Mouse (Mus musculus) MEL (cell line): ENCODE measurements around the gene Snta1.

Experiments used
- CTCF ChIP-seq, 3 experiments: IDR thresholded peaks in 2 of 3; conservative IDR thresholded peaks in 1 of 3; 2 replicates each; pipeline ENCODE4 v1.5.1; 2011 to 2012; ENCODE audit warnings: low read length in 3 of 3, low read depth in 2 of 3, mild to moderate bottlenecking in 2 of 3, improper control_type of control experiment in 1 of 3, inconsistent platforms in 1 of 3, mixed read lengths in 1 of 3, moderate library complexity in 1 of 3; ENCODE audit not compliant: control insufficient read depth in 1 of 3, insufficient read depth in 1 of 3, poor library complexity in 1 of 3, severe bottlenecking in 1 of 3
- ETS1 ChIP-seq: IDR thresholded peaks from 2 replicates; pipeline ENCODE4 v1.6.1; 2012; ENCODE audit warnings: low read depth, mild to moderate bottlenecking, inconsistent platforms, low read length, improper control_type of control experiment, moderate library complexity
- GATA1 ChIP-seq: IDR thresholded peaks from 2 replicates; pipeline ENCODE4 v1.6.1; 2011; ENCODE audit warnings: low read depth, low read length, improper control_type of control experiment
- MAFK ChIP-seq: IDR thresholded peaks from 2 replicates; pipeline ENCODE4 v1.6.1; 2011; ENCODE audit warnings: low read depth, mild to moderate bottlenecking, low read length, improper control_type of control experiment, borderline replicate concordance
- POLR2A ChIP-seq, 2 experiments: IDR thresholded peaks; 2 replicates each; pipeline ENCODE4 v1.6.1; 2011 to 2012; ENCODE audit warnings: low read length in 2 of 2, mild to moderate bottlenecking in 2 of 2, control low read depth in 1 of 2, improper control_type of control experiment in 1 of 2, low read depth in 1 of 2, moderate library complexity in 1 of 2; ENCODE audit not compliant: control insufficient read depth in 1 of 2, insufficient read depth in 1 of 2, poor library complexity in 1 of 2
- POLR2AphosphoS5 ChIP-seq: IDR thresholded peaks from 2 replicates; pipeline ENCODE4 v1.6.1; 2012; ENCODE audit warnings: low read depth, borderline replicate concordance, mild to moderate bottlenecking, inconsistent platforms, low read length, moderate library complexity, mixed read lengths
- ZC3H11A ChIP-seq: IDR thresholded peaks from 2 replicates; pipeline ENCODE4 v1.6.1; 2012; ENCODE audit warnings: low read depth, mild to moderate bottlenecking, inconsistent platforms, low read length, improper control_type of control experiment

DNA sequence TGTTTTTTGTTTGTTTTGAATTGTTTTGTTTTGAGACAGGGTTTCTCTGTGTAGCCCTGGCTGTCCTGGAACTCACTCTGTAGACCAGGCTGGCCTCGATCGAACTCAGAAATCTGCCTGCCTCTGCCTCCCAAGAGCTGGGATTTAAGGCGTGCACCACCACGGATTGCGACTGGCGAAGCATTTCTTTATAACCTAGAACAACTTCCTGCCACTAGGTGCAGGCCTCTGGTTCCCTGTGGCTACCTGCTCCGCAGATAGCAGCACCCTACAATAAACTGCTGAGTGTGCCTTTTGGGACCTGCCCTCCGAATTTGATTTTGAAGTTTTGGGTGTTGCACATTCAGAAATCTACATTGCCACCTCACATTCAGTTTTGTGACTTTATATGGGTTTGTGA is 39.9 kb upstream of the Snta1 start:
- no peak for TF ChIP-seq MAFK
- no peak for TF ChIP-seq POLR2A (IDR thresholded peaks at IDR 0.05; ENCODE audit: control insufficient read depth in 1 of 2, insufficient read depth in 1 of 2, low read depth in 1 of 2, low read length in 2 of 2, poor library complexity in 1 of 2)
- TF ChIP-seq CTCF (IDR thresholded peaks at IDR 0.05 in 2 of 3, conservative IDR thresholded peaks at IDR 0.05 in 1 of 3; ENCODE audit: control insufficient read depth in 1 of 3, insufficient read depth in 1 of 3, low read depth in 2 of 3, low read length in 3 of 3, poor library complexity in 1 of 3, severe bottlenecking in 1 of 3), result no peak
- TF ChIP-seq ZC3H11A, result no peak
- no peak for TF ChIP-seq GATA1
- no peak for TF ChIP-seq POLR2AphosphoS5
- TF ChIP-seq ETS1, result no peak
